Mouse (Mus musculus): ENCODE measurements around the gene 1700003F12Rik. TPM values are rescaled to one million over a fixed set of nuclear protein-coding genes. Genes with fewer than 3 reads are reported as not detected.

The 1700003F12Rik gene
- polyA plus RNA-seq, 1 experiment, result not detected

GRCm38 (mm10) chr2:154517424-154517823 is 29.5 kb upstream of the 1700003F12Rik start:
- no peaks in the 10 kb centered on the region for H3K27me3 ChIP-seq (ENCODE audit: control insufficient read depth)
- TF ChIP-seq TAL1 (IDR thresholded peaks at IDR 0.05; ENCODE audit: low read length), result no peak
- no peak for TF ChIP-seq GATA1 (IDR thresholded peaks at IDR 0.05; ENCODE audit: low read length)
- H3K4me3 ChIP-seq (replicated peaks), result no peak overlapping the region
- H3K9me3 ChIP-seq (ENCODE audit: control insufficient read depth, low read length), result no peaks in the 10 kb centered on the region
- H3K4me1 ChIP-seq (ENCODE audit: control insufficient read depth), result no peaks in the 10 kb centered on the region
- H3K36me3 ChIP-seq (ENCODE audit: control insufficient read depth), result peaks cover 35% of the 10 kb centered on the region

- Histone ChIP-seq H3K36me3 (ENCODE audit: control insufficient read depth) (peaks cover 60% of the 10 kb centered on the region), H3K4me1 (ENCODE audit: control insufficient read depth) (no peaks in the 10 kb centered on the region), H3K27me3 (ENCODE audit: control insufficient read depth) (no peaks in the 10 kb centered on the region), H3K9me3 (ENCODE audit: control insufficient read depth, low read length) (no peaks in the 10 kb centered on the region), H3K4me3 (replicated peaks) (no peak overlapping the region)
- TF ChIP-seq GATA1 (IDR thresholded peaks at IDR 0.05; ENCODE audit: low read length), result no peak
- TF ChIP-seq TAL1 (IDR thresholded peaks at IDR 0.05; ENCODE audit: low read length), result no peak
These were observed 25.4 kb upstream of the 1700003F12Rik start for GRCm38 (mm10) chr2:154521449-154521848.

- TF ChIP-seq GATA1 (IDR thresholded peaks at IDR 0.05; ENCODE audit: low read length), result no peak
- TF ChIP-seq TAL1 (IDR thresholded peaks at IDR 0.05; ENCODE audit: low read length), result no peak
- H3K9me3 ChIP-seq (ENCODE audit: control insufficient read depth, low read length), result no peaks in the 10 kb centered on the region
- H3K36me3 ChIP-seq (ENCODE audit: control insufficient read depth), result peaks cover 52% of the 10 kb centered on the region
- H3K4me1 ChIP-seq (ENCODE audit: control insufficient read depth), result no peaks in the 10 kb centered on the region
- no peak overlapping the region for H3K4me3 ChIP-seq (replicated peaks)
- no peaks in the 10 kb centered on the region for H3K27me3 ChIP-seq (ENCODE audit: control insufficient read depth)
These were observed 24.6 kb upstream of the 1700003F12Rik start for GRCm38 (mm10) chr2:154522334-154522733.

GRCm38 (mm10) chr2:154525285-154525684 is 21.6 kb upstream of the 1700003F12Rik start:
- no peaks in the 10 kb centered on the region for H3K27me3 ChIP-seq (ENCODE audit: control insufficient read depth)
- H3K4me3 ChIP-seq (replicated peaks), result no peak overlapping the region
- H3K9me3 ChIP-seq (ENCODE audit: control insufficient read depth, low read length), result no peaks in the 10 kb centered on the region
- peaks cover under 1% of the 10 kb centered on the region; the same call in 1 of the 2 replicates for H3K4me1 ChIP-seq (ENCODE audit: control insufficient read depth)
- no peak for TF ChIP-seq TAL1 (IDR thresholded peaks at IDR 0.05; ENCODE audit: low read length)
- TF ChIP-seq GATA1 (IDR thresholded peaks at IDR 0.05; ENCODE audit: low read length), result no peak
- peaks cover 50% of the 10 kb centered on the region for H3K36me3 ChIP-seq (ENCODE audit: control insufficient read depth)

- Histone ChIP-seq H3K9me3 (ENCODE audit: control insufficient read depth, low read length) (no peaks in the 10 kb centered on the region), H3K36me3 (ENCODE audit: control insufficient read depth) (peaks cover 58% of the 10 kb centered on the region), H3K4me1 (ENCODE audit: control insufficient read depth) (peaks cover 5% of the 10 kb centered on the region; the same call in 1 of the 2 replicates), H3K4me3 (replicated peaks) (no peak overlapping the region), H3K27me3 (ENCODE audit: control insufficient read depth) (no peaks in the 10 kb centered on the region)
- no peak for TF ChIP-seq GATA1 (IDR thresholded peaks at IDR 0.05; ENCODE audit: low read length)
- TF ChIP-seq TAL1 (IDR thresholded peaks at IDR 0.05; ENCODE audit: low read length), result no peak
These were observed 20.4 kb upstream of the 1700003F12Rik start for GRCm38 (mm10) chr2:154526531-154526930.

- Histone ChIP-seq H3K36me3 (ENCODE audit: control insufficient read depth) (peaks cover 57% of the 10 kb centered on the region), H3K4me3 (replicated peaks) (no peak overlapping the region), H3K4me1 (ENCODE audit: control insufficient read depth) (peaks cover 8% of the 10 kb centered on the region; the same call in 1 of the 2 replicates), H3K27me3 (ENCODE audit: control insufficient read depth) (no peaks in the 10 kb centered on the region), H3K9me3 (ENCODE audit: control insufficient read depth, low read length) (no peaks in the 10 kb centered on the region)
- TF ChIP-seq GATA1 (IDR thresholded peaks at IDR 0.05; ENCODE audit: low read length), result no peak
- no peak for TF ChIP-seq TAL1 (IDR thresholded peaks at IDR 0.05; ENCODE audit: low read length)
These were observed 14.0 kb upstream of the 1700003F12Rik start for GRCm38 (mm10) chr2:154532888-154533287.

GRCm38 (mm10) chr2:154534704-154535270 is 12.1 kb upstream of the 1700003F12Rik start:
- TF ChIP-seq GATA1 (IDR thresholded peaks at IDR 0.05; ENCODE audit: low read length) (no peak), TAL1 (IDR thresholded peaks at IDR 0.05; ENCODE audit: low read length) (no peak)
- peaks cover 57% of the 10 kb centered on the region for H3K36me3 ChIP-seq (ENCODE audit: control insufficient read depth)
- H3K4me3 ChIP-seq (replicated peaks), result no peak overlapping the region

GRCm38 (mm10) chr2:154538310-154538709 is 8.6 kb upstream of the 1700003F12Rik start:
- peaks cover 4% of the 10 kb centered on the region; the same call in 1 of the 2 replicates for H3K4me1 ChIP-seq (ENCODE audit: control insufficient read depth)
- no peaks in the 10 kb centered on the region for H3K9me3 ChIP-seq (ENCODE audit: control insufficient read depth, low read length)
- no peak overlapping the region for H3K4me3 ChIP-seq (replicated peaks)
- H3K27me3 ChIP-seq (ENCODE audit: control insufficient read depth), result no peaks in the 10 kb centered on the region
- TF ChIP-seq TAL1 (IDR thresholded peaks at IDR 0.05; ENCODE audit: low read length) (no peak), GATA1 (IDR thresholded peaks at IDR 0.05; ENCODE audit: low read length) (no peak)
- peaks cover 28% of the 10 kb centered on the region for H3K36me3 ChIP-seq (ENCODE audit: control insufficient read depth)

More at GRCm38 (mm10) chr2:154534704-154535270, 12.1 kb upstream of the 1700003F12Rik start:
- Histone ChIP-seq H3K4me1 (ENCODE audit: control insufficient read depth) (peaks cover 12% of the 10 kb centered on the region; the same call in 1 of the 2 replicates), H3K9me3 (ENCODE audit: control insufficient read depth, low read length) (no peaks in the 10 kb centered on the region), H3K27me3 (ENCODE audit: control insufficient read depth) (no peaks in the 10 kb centered on the region)

- Histone ChIP-seq H3K9me3 (ENCODE audit: control insufficient read depth, low read length) (no peaks in the 10 kb centered on the region), H3K36me3 (ENCODE audit: control insufficient read depth) (peaks cover 27% of the 10 kb centered on the region), H3K27me3 (ENCODE audit: control insufficient read depth) (no peaks in the 10 kb centered on the region), H3K4me1 (ENCODE audit: control insufficient read depth) (peaks cover 4% of the 10 kb centered on the region; the same call in 1 of the 2 replicates), H3K4me3 (replicated peaks) (no peak overlapping the region)
- no peak for TF ChIP-seq TAL1 (IDR thresholded peaks at IDR 0.05; ENCODE audit: low read length)
- no peak for TF ChIP-seq GATA1 (IDR thresholded peaks at IDR 0.05; ENCODE audit: low read length)
These were observed 8.2 kb upstream of the 1700003F12Rik start for GRCm38 (mm10) chr2:154538710-154539109.

Measured in erythroblast, embryonic 14.5 days (primary cell).